Mouse (Mus musculus) left cerebral cortex, adult 2 months (tissue): ENCODE results near the gene Zfp84. TPM values are rescaled to one million over a fixed set of nuclear protein-coding genes. Genes with fewer than 3 reads are reported as not detected.
"Not testable (repeated sequence)": the region's sequence is repeated elsewhere in the genome, so short reads cannot be mapped to it uniquely, and the experiment has no call there.

ENCODE experiments used
- DNase-seq, 2 experiments: peaks; one replicate each; pipeline ENCODE4 v3.0.0; 2021 to 2022; ENCODE audit warnings: low spot score in 2 of 2, mixed read lengths in 1 of 2; ENCODE audit errors: extremely low spot score in 1 of 2
- H3K27ac ChIP-seq: fragments of 200-600 bp; 2 replicates; pipeline ENCODE4 v1.8.1; 2022
- H3K4me3 ChIP-seq: fragments of 200-600 bp; 2 replicates; pipeline ENCODE4 v1.8.1; 2022
- CTCF ChIP-seq: fragments of 200-600 bp; IDR thresholded peaks from 2 replicates; pipeline ENCODE4 v1.8.1; 2022; ENCODE audit warnings: antibody characterized with exemption, mild to moderate bottlenecking, moderate library complexity
- intact Hi-C: fragments of 180-260 bp; cut with DNase I; formaldehyde crosslinking; loops from one replicate; pipeline ENCODE4 v1.15.1; 2025
- long read RNA-seq, 2 experiments: library from polyadenylated mRNA; stranded (forward); transcript quantifications; one replicate each; pipeline ENCODE4 v2.0.0; 2021; ENCODE audit warnings: borderline mapping rate in 2 of 2
- total RNA-seq, 2 experiments: library from RNA; stranded (reverse); gene quantifications; 2 replicates each; pipeline ENCODE4 v1.2.3; 2021

Gene Zfp84
- 10 to 100 TPM; 16.5 to 17.0 TPM for total RNA-seq
- long read RNA-seq, experiment 1, full-length matches to known transcripts = 3 of 6 reads
- long read RNA-seq, experiment 1, partial matches to known transcripts = 0 of 6 reads
- long read RNA-seq, experiment 1, other reads (novel, unspliced or antisense) = 3 of 6 reads
- long read RNA-seq, experiment 2, full-length matches to known transcripts = 8 of 10 reads
- long read RNA-seq, experiment 2, partial matches to known transcripts = 0 of 10 reads
- long read RNA-seq, experiment 2, other reads (novel, unspliced or antisense) = 2 of 10 reads

DNA sequence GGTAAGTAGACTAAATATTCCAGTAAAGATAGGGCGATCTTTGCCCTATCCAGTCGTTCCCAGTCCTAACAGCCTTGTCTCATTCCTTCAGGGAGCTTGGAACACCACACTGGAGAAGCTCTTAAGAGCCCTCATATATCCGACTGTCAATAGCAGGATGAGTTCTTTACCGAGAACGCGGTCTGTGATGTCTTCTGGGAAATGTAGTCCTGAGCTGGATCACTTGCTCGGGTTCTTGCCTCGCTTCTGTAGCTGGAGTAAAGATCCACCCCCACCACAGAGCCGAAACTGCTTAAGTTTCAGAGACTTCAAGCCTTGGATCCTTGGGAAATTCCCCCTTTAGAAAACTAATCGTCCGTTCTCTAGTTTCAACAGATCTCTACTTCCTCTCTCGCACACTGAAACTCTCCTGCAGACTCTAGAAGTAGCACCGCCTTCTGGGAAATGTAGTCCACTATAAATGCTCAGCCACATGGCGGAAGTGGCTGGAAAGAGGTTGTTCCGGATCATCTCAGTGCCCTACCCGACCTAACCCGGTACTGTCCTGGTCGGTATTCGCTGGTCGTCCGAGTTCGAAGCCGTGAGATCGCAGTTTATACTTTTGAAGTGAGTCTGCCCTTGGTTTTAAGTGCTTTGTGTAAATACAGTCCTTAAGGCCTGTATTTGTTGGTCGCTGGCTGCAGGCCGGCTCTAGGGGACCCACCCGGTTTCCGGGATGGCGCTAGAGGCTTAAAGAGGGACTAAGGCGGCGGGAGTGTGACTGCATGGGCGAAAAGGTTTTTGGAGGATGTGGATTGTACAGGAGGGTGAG lies at the start of gene Zfp84:
Gene Zfp84 (plus strand): TSS at position 463 of the 811 bp plus-strand sequence.
- intact Hi-C loops = loop anchor here (1.0 to 5.0 kb wide), 3 partner anchors 48 to 139 kb away; partner anchors contain the start of genes Zfp27, Zfp383, Zfp790 and Zfp940
- H3K27ac ChIP-seq = peak within 1 kb of the TSS; percentile 88
- H3K4me3 ChIP-seq = peak within 1 kb of the TSS; percentile 90
- TF ChIP-seq CTCF = no peak
- DNase-seq = peak; percentile 78 to 87

DNA sequence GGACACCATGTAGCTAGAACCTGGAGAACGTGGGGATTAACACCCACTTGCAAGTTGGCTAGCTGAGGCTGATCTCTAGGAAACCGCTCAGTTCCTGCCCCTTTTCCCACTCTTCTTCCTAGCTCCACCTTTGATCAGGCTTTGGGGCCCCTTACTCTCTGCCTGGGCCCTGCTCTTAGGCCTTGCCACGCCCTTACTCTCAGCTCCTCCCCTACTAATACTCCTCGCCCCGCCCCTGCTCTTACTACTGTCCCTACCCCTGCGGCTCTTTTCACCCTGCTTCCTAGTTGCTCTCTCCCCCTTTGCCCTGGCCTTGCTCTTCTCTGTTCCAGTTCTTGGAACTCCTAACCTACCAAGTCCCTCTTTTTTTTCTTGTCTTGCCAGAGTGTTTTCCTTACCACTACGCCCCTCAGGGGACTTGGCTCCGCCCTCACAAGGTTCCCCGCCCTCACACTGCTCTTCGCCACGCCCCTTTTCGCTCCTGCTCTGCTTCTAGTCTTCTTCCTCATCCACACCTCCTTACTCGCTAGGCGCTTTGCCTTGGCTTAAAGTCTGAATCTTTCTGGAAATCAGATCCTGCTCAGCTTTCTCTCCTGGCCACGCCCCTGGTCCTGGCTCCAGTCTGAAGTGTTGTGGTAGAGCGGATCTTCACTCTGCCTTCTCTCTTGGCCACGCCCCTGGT lies 42.8 kb upstream of the Zfp84 start:
- H3K27ac ChIP-seq, H3K4me3 ChIP-seq, intact Hi-C loops, DNase-seq: not testable (repeated sequence)

DNA sequence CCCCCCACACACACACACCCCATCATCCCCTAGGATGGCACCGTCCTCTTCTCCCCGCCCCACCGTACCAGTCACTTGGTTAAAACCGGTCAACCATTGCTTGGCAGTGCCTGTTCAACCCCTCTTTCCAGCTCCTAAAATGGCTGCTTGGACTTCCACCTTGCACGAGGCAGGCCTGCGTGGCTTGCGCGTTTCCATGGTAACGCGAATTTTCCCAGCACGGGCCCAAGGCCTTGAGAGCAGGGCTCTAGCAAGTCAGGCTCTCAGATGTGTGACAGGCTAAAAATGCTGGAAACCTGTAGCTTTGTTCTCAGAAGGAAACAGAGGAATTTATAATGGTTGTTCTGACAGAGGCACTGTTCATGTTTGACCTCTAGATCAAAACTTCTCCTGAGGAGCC lies 41.5 kb upstream of the Zfp84 start, which contains the start of gene Catsperg2:
Gene Catsperg2 (minus strand): TSS at position 173 of the 400 bp plus-strand sequence.
- DNase-seq, intact Hi-C loops: not testable (repeated sequence)

DNA sequence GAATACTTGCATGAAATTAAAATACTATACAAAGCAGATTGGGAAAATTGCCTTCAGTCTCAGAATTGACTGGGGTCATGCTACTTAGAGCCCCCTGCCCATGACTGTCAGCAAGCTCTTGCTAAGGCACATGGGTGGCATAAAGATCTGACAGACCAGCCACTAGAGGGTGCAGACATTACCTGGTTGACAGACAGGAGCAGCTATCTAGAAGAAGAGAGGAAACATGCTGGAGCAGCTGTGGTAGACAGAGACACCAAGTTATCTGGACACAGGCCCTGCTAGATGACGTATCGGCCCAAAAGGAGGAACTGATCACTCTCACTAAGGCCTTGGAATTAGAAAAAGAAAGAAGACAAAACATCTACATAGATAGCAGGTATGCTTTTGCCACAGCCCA lies 40.3 kb upstream of the Zfp84 start:
- no peak overlapping the region for H3K4me3 ChIP-seq
- DNase-seq = no peak
- intact Hi-C loops = no loop called here
- no peak; the same call in none of the 2 replicates for TF ChIP-seq CTCF
- H3K27ac ChIP-seq = no peak overlapping the region

More for the DNA sequence above, 41.5 kb upstream of the Zfp84 start, which contains the start of gene Catsperg2:
- H3K27ac ChIP-seq, H3K4me3 ChIP-seq: not testable (repeated sequence)

DNA sequence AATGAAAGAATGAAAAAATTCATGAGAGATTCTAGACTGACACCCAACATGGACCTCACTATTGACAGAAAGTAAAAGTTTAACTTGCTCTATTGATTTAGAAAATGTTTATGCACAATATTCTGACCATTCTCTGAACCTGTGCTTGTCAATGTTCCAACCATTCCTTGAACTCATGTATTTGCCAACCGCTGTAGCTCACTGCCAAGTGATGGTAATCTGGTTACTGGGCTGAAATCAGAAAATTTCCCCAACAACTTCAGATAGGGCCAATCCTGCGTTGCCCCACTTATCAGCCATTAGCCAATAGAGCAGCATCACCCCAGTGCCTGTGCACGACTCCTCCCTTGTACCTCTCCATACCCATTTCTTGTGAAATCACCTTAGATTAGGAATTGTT lies 26.1 kb upstream of the Zfp84 start:
- intact Hi-C loops = no loop called here
- Histone ChIP-seq H3K4me3 (no peak overlapping the region), H3K27ac (no peak overlapping the region)
- no peak for TF ChIP-seq CTCF
- no peak for DNase-seq

DNA sequence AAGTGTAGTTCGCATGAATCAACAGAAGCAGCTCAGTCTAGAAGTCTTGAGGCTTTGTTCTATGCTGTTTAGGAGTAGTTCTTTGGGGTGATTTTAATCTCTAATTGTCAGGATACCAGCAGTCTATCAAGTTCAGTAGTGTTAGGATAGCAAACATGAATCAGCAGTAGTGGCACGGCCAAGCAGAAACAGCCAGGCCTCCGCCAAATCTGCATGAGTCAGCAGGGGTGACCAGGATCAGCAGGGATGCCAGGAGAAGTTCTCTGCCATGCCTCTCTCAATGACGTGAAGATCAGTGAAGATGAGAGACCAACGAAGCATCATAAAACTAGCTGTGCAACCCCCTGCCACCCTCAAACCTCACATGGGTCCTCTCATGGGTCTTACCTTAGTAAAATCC lies 7.9 kb upstream of the Zfp84 start:
- Histone ChIP-seq H3K27ac (no peak overlapping the region), H3K4me3 (no peak overlapping the region)
- DNase-seq = no peak
- intact Hi-C loops = no loop called here
- TF ChIP-seq CTCF = no peak

DNA sequence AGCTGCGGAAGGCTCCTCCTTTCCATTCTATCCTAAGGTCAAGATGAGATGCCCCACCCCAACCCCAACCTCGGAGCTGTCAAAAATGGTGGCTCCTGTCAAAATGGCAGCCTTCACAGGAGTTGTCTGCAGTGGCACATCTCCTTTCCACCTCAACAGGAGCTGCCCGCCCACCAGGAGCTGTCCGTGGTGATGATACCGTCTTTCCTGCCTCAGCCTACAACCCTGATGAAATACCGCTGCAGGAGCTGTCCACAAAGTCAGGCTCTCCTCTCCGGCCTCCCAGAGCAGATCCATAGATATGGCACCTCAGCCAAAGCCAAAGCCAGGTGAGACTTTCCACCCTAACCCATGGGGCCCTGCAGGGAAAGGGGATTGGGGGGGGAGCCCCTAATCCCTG lies 3.6 kb upstream of the Zfp84 start:
- Histone ChIP-seq H3K4me3 (no peak overlapping the region), H3K27ac (no peak overlapping the region)
- no peak for TF ChIP-seq CTCF
- intact Hi-C loops = loop anchor here (5.0 kb wide), 2 partner anchors 88 to 143 kb away; partner anchors contain the start of genes Zfp27, Zfp383 and Zfp940
- no peak for DNase-seq

DNA sequence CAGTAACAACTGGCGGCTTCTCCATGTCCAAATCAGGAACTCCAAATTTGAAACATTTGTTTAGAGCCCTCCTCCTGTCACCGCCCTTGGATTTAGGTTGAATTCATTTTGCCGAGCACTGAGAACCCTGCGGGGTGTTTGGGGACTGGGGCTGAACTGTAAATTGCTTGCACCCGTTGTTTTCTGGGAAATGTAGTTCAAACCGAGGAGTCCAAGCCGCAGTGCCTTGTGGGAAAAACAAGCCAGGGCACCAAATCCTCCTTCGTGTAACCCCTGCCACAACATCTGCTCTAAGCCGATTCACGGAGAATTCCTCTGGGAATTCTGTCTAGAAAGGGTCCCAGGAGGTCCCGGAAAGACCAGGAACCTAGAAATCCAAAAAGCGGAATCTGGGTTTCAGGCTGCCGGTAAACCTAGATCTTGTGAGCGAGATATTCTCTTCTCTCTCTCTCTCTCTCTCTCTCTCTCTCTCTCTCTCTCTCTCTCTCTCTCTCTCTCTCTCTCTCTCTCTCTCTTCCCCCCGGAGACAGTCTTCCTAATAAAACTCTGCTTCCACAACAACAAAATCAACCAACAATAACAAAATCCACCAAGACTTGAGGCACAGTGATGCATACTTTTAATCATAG lies 1.2 kb upstream of the Zfp84 start:
- no peak; the same call in 1 of the 2 replicates for TF ChIP-seq CTCF
- intact Hi-C loops = loop anchor here (5.0 kb wide), 2 partner anchors 85 to 140 kb away; partner anchors contain the start of genes Zfp27, Zfp383 and Zfp940

DNA sequence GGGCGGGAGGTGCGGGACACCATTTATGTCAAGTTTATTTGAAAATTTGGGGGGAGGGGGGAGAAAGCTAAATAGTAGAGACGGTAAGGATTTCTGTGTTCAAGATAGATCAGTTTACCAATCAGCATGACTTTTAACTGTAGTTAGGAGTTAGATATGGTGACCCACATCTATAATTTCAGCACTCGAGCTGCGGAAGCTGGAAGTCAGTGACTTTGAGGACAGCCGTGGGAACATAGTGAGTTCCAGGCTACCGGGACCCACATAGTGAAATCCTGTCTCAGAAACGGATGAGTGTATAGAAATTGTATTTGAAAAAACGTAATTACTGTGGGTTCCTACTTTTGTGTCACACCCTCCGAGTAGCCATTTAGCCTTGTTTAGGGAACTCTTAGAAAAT lies 628 bp downstream of the Zfp84 start:
- peak overlapping the region; percentile 90 for H3K4me3 ChIP-seq
- H3K27ac ChIP-seq = peak overlapping the region; percentile 88
- no peak for DNase-seq
- intact Hi-C loops = loop anchor here (1.0 to 5.0 kb wide), 3 partner anchors 47 to 138 kb away; partner anchors contain the start of genes Zfp27, Zfp383, Zfp790 and Zfp940
- TF ChIP-seq CTCF = no peak

More for the DNA sequence above, 1.2 kb upstream of the Zfp84 start:
- H3K27ac ChIP-seq = peak overlapping the region; percentile 94
- peak; percentile 82 to 85 for DNase-seq
- H3K4me3 ChIP-seq = peak overlapping the region; percentile 90

DNA sequence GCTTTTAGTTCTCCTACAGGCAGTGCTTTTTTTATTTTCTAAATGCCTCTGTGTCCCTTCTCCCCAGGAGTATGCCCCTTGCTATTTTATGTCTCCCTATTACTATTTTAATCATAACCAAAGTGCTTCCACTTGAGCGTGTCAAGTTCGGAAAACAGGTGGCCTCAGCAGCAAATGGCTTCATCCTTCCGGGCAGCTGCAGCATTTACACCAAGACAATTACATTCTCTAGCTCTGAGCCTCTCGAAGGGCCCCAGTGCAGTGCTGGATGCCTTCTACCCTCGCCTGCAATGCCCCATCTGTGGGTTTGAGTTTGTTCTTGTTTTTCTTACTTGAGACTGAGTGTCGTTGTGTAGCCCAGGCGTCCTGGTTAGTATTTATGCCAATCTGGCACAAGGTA lies 5.2 kb downstream of the Zfp84 start:
- intact Hi-C loops = no loop called here
- no peak for DNase-seq

DNA sequence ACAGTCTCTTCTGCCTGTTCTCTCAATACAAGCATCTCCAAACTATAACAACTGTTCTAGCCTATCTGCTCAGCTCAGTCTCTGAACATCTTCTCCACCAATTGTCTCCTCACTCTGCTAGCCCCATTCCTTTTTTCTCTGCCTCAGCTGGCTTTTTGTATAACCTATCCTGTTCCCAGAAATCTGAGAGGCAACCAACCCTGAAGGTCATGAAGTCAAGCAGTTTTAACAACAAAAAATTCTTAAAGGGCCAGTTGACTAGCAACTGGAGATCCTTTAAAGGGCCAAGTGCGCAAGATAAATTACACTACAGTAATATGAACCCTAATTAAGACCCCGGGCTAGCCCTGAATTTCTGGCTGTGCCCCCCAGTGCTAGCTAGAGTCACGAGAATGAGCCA lies 6.0 kb downstream of the Zfp84 start:
- no peak for TF ChIP-seq CTCF
- no peak overlapping the region for H3K4me3 ChIP-seq
- H3K27ac ChIP-seq = no peak overlapping the region
- intact Hi-C loops = no loop called here
- no peak for DNase-seq

More for the DNA sequence above, 5.2 kb downstream of the Zfp84 start:
- H3K4me3 ChIP-seq = no peak overlapping the region
- H3K27ac ChIP-seq = no peak overlapping the region
- TF ChIP-seq CTCF = no peak
